Mouse (Mus musculus): Measurements from ENCODE around the gene Hsd17b11. TPM values are rescaled to one million over a fixed set of nuclear protein-coding genes. Genes with fewer than 3 reads are reported as not detected.

Hsd17b11 gene
- 10.8 and 18.0 TPM in 2 replicates for total RNA-seq (2015; ENCODE audit: low replicate concordance)
- total RNA-seq (2017; ENCODE audit: low replicate concordance): 4.7 and 9.0 TPM in 2 replicates

GRCm38 (mm10) chr5:104021597-104022378 is at the start of gene Hsd17b11:
TSS of gene Hsd17b11 (minus strand) at chr5:104021919.
- ATAC-seq (replicated peaks; ENCODE audit: low FRiP score, poor library complexity, severe bottlenecking): peak; percentile 61; the same call in 1 of the 2 replicates

GRCm38 (mm10) chr5:104071048-104071447 is 49.3 kb upstream of the Hsd17b11 start:
- ATAC-seq (replicated peaks; ENCODE audit: low FRiP score, poor library complexity, severe bottlenecking): 0 out of 2 replicates have a peak, but pooled peaks have one; percentile 33

GRCm38 (mm10) chr5:104068751-104069150 is 47.0 kb upstream of the Hsd17b11 start:
- ATAC-seq (replicated peaks; ENCODE audit: low FRiP score, poor library complexity, severe bottlenecking): peak; percentile 73

GRCm38 (mm10) chr5:104062773-104063551 is 41.2 kb upstream of the Hsd17b11 start:
- peak; percentile 99 for ATAC-seq (replicated peaks; ENCODE audit: low FRiP score, poor library complexity, severe bottlenecking)

- ATAC-seq (replicated peaks; ENCODE audit: low FRiP score, poor library complexity, severe bottlenecking): peak; percentile 52
These were observed 40.4 kb upstream of the Hsd17b11 start for GRCm38 (mm10) chr5:104061936-104062772.

GRCm38 (mm10) chr5:104060429-104060828 is 38.7 kb upstream of the Hsd17b11 start:
- no peak for ATAC-seq (replicated peaks; ENCODE audit: low FRiP score, poor library complexity, severe bottlenecking)

GRCm38 (mm10) chr5:104059628-104060027 is 37.9 kb upstream of the Hsd17b11 start:
- no peak for ATAC-seq (replicated peaks; ENCODE audit: low FRiP score, poor library complexity, severe bottlenecking)

GRCm38 (mm10) chr5:104058021-104058420 is 36.3 kb upstream of the Hsd17b11 start:
- no peak for ATAC-seq (replicated peaks; ENCODE audit: low FRiP score, poor library complexity, severe bottlenecking)

GRCm38 (mm10) chr5:104056295-104056694 is 34.6 kb upstream of the Hsd17b11 start:
- no peak for ATAC-seq (replicated peaks; ENCODE audit: low FRiP score, poor library complexity, severe bottlenecking)

GRCm38 (mm10) chr5:104055816-104056215 is 34.1 kb upstream of the Hsd17b11 start:
- no peak for ATAC-seq (replicated peaks; ENCODE audit: low FRiP score, poor library complexity, severe bottlenecking)

GRCm38 (mm10) chr5:104054938-104055337 is 33.2 kb upstream of the Hsd17b11 start:
- peak; percentile 69 for ATAC-seq (replicated peaks; ENCODE audit: low FRiP score, poor library complexity, severe bottlenecking)

GRCm38 (mm10) chr5:104052956-104053355 is 31.2 kb upstream of the Hsd17b11 start:
- peak; percentile 74 for ATAC-seq (replicated peaks; ENCODE audit: low FRiP score, poor library complexity, severe bottlenecking)

GRCm38 (mm10) chr5:104048139-104048538 is 26.4 kb upstream of the Hsd17b11 start:
- peak; percentile 51 for ATAC-seq (replicated peaks; ENCODE audit: low FRiP score, poor library complexity, severe bottlenecking)

- ATAC-seq (replicated peaks; ENCODE audit: low FRiP score, poor library complexity, severe bottlenecking): peak; percentile 41
These were observed 25.7 kb upstream of the Hsd17b11 start for GRCm38 (mm10) chr5:104047200-104048105.

GRCm38 (mm10) chr5:104046256-104047199 is 24.8 kb upstream of the Hsd17b11 start, which contains the start of gene Nudt9:
TSS of gene Nudt9 (plus strand) at chr5:104046306.
- peak; percentile 84 for ATAC-seq (replicated peaks; ENCODE audit: low FRiP score, poor library complexity, severe bottlenecking)

GRCm38 (mm10) chr5:104043704-104044103 is 22.0 kb upstream of the Hsd17b11 start:
- no peak for ATAC-seq (replicated peaks; ENCODE audit: low FRiP score, poor library complexity, severe bottlenecking)

- ATAC-seq (replicated peaks; ENCODE audit: low FRiP score, poor library complexity, severe bottlenecking): no peak
These were observed 21.2 kb upstream of the Hsd17b11 start for GRCm38 (mm10) chr5:104042906-104043305.
